Mouse (Mus musculus): ENCODE data around the gene Lysmd4. TPM values are rescaled to one million over a fixed set of nuclear protein-coding genes. Genes with fewer than 3 reads are reported as not detected.
"Not testable (repeated sequence)": the region's sequence is repeated elsewhere in the genome, so short reads cannot be mapped to it uniquely, and the experiment has no call there.

The Lysmd4 gene
- polyA plus RNA-seq, 1 experiment from 2014 or later: 12.7 TPM

DNA sequence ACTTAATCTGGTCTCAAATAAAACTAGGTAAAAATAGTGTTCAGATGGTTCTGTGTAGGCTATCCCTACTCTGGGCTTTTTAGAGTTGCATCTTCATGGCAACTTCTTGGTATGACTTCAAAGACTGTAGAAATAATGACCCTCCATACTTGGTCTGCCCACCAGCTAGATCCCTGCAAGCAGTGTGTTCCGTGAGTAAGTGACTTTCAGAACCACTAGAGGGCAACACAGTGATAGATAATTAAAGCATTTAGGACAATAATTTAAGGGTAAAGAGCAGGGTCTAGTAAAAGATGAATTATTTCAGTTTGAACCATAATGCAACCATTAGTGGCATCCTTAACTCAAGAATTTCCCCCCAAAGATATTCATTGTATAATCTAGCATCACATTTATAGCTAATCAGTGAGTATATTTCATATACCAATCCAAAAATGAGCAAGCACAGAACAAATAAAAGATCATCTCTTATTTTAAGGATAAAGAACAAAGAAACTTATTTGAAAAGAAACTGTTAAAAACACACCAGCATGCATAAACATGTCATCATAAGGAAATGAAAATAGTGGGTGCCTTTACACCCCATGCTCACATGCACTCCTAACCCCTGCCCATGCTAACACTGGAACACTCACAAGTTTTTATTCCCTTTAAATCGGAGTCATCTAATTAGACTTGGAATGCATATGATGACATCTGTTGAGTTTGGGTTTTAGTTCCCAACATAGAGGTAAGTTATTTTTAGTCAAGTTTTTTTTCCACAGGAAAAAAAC is 21.0 kb downstream of the Lysmd4 start:
- H3K4me1 ChIP-seq (ENCODE audit: control insufficient read depth, insufficient read depth, low read length): no peaks in the 10 kb centered on the region
- ATAC-seq (ENCODE audit: low FRiP score, low TSS enrichment): no peak
- no peak overlapping the region for H3K9ac ChIP-seq (ENCODE audit: low read depth, low read length)
- no peak overlapping the region for H3K4me3 ChIP-seq (ENCODE audit: low read length)
- peaks cover 15% of the 10 kb centered on the region; the same call in 1 of the 2 replicates for H3K36me3 ChIP-seq (ENCODE audit: control insufficient read depth, insufficient read depth, low read length)
- H3K9me3 ChIP-seq (ENCODE audit: control insufficient read depth, low read length): no peaks in the 10 kb centered on the region
- WGBS: 60% methylated on average over 2 of the region's 2 CpGs
- H3K27me3 ChIP-seq (ENCODE audit: control insufficient read depth, insufficient read depth, low read length): no peaks in the 10 kb centered on the region
- H3K4me2 ChIP-seq (replicated peaks; ENCODE audit: low read depth, low read length): no peak overlapping the region
- no peak overlapping the region for H3K27ac ChIP-seq (ENCODE audit: low read depth, low read length)

DNA sequence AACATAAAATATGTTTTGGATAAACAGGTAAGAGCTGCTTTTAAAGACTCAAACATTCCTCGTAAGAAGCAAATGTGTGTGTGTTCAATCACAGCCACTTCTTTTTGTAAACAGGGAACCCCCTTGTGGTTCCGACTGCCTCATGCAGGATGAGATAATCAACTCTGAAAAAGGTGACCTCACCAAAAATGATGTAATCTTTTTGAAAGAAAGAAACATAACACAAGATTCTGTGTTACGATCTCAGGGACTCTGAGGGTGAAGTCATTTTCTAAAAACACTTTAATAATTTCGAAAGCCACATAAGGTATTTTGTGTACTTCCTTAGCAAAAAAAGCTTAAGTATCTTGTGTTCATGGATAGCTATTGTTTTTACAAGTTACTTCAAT is 21.5 kb downstream of the Lysmd4 start:
- 68% methylated on average over 4 of the region's 4 CpGs for WGBS
- no peaks in the 10 kb centered on the region for H3K4me1 ChIP-seq (ENCODE audit: control insufficient read depth, insufficient read depth, low read length)

DNA sequence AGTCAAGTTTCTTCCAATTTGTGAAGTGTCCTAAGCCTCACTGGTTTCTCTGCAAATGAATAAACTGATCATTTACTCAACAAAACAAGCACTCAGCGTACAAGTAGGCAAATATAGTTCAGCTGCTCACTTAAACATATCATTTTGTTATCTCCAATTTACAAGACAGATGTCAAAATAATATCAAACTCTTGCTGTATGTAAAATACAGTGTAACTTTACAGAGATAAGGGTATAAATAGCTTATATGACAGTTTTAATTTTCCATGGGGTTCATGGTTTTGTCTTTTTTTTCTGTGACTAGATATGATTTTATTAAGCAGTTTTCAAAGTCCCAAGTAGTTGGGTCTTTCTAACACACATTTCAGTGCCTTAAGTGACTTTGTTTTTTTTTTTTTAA is 22.9 kb downstream of the Lysmd4 start:
- Histone ChIP-seq H3K4me3 (ENCODE audit: low read length) (no peak overlapping the region), H3K27me3 (ENCODE audit: control insufficient read depth, insufficient read depth, low read length) (no peaks in the 10 kb centered on the region), H3K36me3 (ENCODE audit: control insufficient read depth, insufficient read depth, low read length) (peaks cover 15% of the 10 kb centered on the region; the same call in 1 of the 2 replicates), H3K27ac (ENCODE audit: low read depth, low read length) (no peak overlapping the region), H3K9ac (ENCODE audit: low read depth, low read length) (no peak overlapping the region), H3K4me1 (ENCODE audit: control insufficient read depth, insufficient read depth, low read length) (no peaks in the 10 kb centered on the region), H3K9me3 (ENCODE audit: control insufficient read depth, low read length) (no peaks in the 10 kb centered on the region), H3K4me2 (replicated peaks; ENCODE audit: low read depth, low read length) (no peak overlapping the region)
- 90% methylated on average over 1 of the region's 1 CpGs for WGBS
- ATAC-seq (ENCODE audit: low FRiP score, low TSS enrichment): no peak

More for the DNA sequence above, 21.5 kb downstream of the Lysmd4 start:
- H3K9ac ChIP-seq (ENCODE audit: low read depth, low read length): no peak overlapping the region
- no peak overlapping the region for H3K4me3 ChIP-seq (ENCODE audit: low read length)
- no peak overlapping the region for H3K4me2 ChIP-seq (replicated peaks; ENCODE audit: low read depth, low read length)
- H3K27me3 ChIP-seq (ENCODE audit: control insufficient read depth, insufficient read depth, low read length): no peaks in the 10 kb centered on the region
- no peak overlapping the region for H3K27ac ChIP-seq (ENCODE audit: low read depth, low read length)
- no peak for ATAC-seq (ENCODE audit: low FRiP score, low TSS enrichment)
- no peaks in the 10 kb centered on the region for H3K9me3 ChIP-seq (ENCODE audit: control insufficient read depth, low read length)
- H3K36me3 ChIP-seq (ENCODE audit: control insufficient read depth, insufficient read depth, low read length): peaks cover 15% of the 10 kb centered on the region; the same call in 1 of the 2 replicates

DNA sequence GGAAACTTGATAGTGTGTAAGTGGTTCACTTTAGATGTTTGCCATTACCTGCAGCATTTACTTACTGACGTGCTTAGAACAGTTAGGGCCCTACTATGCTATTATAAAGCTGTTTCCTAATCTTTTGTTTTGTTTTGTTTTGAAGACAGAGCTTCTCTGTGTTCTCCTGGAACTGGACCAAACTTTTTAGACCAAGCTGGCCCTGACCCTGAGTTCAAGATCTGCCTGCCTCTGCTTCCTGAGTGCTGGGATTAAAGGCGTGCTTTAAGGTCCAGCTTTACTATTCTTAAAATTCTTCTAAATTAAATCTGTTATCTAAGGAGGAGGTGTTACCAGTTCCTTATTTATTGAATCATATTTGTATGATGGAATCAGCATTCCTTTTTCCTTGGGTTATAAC is 23.7 kb downstream of the Lysmd4 start:
- Histone ChIP-seq H3K36me3 (ENCODE audit: control insufficient read depth, insufficient read depth, low read length) (peaks cover 17% of the 10 kb centered on the region; the same call in 1 of the 2 replicates), H3K9me3 (ENCODE audit: control insufficient read depth, low read length) (no peaks in the 10 kb centered on the region), H3K4me1 (ENCODE audit: control insufficient read depth, insufficient read depth, low read length) (no peaks in the 10 kb centered on the region), H3K4me3 (ENCODE audit: low read length) (no peak overlapping the region), H3K4me2 (replicated peaks; ENCODE audit: low read depth, low read length) (no peak overlapping the region), H3K9ac (ENCODE audit: low read depth, low read length) (no peak overlapping the region), H3K27me3 (ENCODE audit: control insufficient read depth, insufficient read depth, low read length) (no peaks in the 10 kb centered on the region), H3K27ac (ENCODE audit: low read depth, low read length) (no peak overlapping the region)
- no peak for ATAC-seq (ENCODE audit: low FRiP score, low TSS enrichment)
- 81% methylated on average over 2 of the region's 2 CpGs for WGBS

DNA sequence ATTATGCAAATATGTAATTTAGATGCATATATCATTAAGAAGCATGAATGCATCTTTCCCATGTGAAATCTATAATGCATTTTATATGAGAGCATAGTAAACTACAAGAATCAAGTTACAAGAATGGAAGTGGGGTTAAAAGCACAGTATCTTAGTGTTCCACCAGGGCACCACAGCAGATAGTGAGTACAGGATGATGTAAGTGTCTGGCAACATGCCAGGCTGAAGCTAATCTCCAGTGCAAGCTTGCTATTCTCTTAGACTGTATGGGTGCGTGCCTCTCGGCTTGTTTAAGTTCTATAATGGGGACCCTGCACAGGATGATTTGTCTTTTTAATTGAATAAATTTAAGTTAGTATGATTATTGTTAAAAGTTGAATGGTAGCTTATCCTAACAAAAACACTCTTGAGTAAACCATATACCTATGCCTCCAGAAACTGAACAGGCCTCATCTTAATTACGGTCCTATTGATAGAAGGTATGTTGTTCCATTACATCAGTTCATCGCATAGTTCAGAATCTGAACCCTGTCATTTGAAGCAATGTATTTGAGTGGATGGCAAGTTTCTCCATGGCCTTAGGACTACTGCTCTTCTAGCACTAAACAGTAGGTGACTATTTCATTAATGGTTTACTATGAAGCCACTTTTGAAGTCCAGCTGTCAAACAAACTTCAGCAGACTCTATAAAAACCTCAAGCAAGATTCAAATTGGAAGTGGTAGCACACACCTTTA is 37.7 kb downstream of the Lysmd4 start:
- peaks cover 21% of the 10 kb centered on the region for H3K36me3 ChIP-seq (ENCODE audit: control insufficient read depth, insufficient read depth, low read length)
- no peak overlapping the region for H3K27ac ChIP-seq (ENCODE audit: low read depth, low read length)
- H3K9me3 ChIP-seq (ENCODE audit: control insufficient read depth, low read length): no peaks in the 10 kb centered on the region
- ATAC-seq (ENCODE audit: low FRiP score, low TSS enrichment): no peak
- 94% methylated on average over 4 of the region's 4 CpGs for WGBS
- no peak overlapping the region for H3K4me2 ChIP-seq (replicated peaks; ENCODE audit: low read depth, low read length)
- H3K4me1 ChIP-seq (ENCODE audit: control insufficient read depth, insufficient read depth, low read length): no peaks in the 10 kb centered on the region
- no peak overlapping the region for H3K4me3 ChIP-seq (ENCODE audit: low read length)
- H3K27me3 ChIP-seq (ENCODE audit: control insufficient read depth, insufficient read depth, low read length): no peaks in the 10 kb centered on the region
- H3K9ac ChIP-seq (ENCODE audit: low read depth, low read length): no peak overlapping the region

DNA sequence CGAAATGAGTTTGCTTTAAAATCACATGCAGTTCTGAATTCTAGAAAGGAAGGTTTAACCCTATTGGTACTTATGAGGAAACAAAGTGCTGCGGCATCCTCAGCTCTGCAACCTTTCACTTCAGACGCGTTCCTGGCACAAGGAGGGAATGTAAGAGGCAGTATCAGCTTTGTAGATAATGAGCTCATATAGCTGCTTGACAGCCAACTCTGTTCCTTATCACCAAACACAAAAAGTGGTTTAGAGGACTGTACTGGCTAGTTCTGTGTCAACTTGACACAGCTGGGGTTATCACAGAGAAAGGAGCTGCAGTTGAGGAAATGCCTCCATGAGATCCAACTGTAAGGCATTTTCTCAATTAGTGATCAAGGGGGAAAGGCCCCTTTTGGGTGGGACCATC is 48.1 kb downstream of the Lysmd4 start:
- not testable (repeated sequence) for H3K9ac ChIP-seq (ENCODE audit: low read depth, low read length); H3K27ac ChIP-seq (ENCODE audit: low read depth, low read length); H3K4me3 ChIP-seq (ENCODE audit: low read length); H3K9me3 ChIP-seq (ENCODE audit: control insufficient read depth, low read length); H3K27me3 ChIP-seq (ENCODE audit: control insufficient read depth, insufficient read depth, low read length); H3K36me3 ChIP-seq (ENCODE audit: control insufficient read depth, insufficient read depth, low read length); H3K4me1 ChIP-seq (ENCODE audit: control insufficient read depth, insufficient read depth, low read length); ATAC-seq (ENCODE audit: low FRiP score, low TSS enrichment); H3K4me2 ChIP-seq (replicated peaks; ENCODE audit: low read depth, low read length)
- 94% methylated on average over 4 of the region's 4 CpGs for WGBS

DNA sequence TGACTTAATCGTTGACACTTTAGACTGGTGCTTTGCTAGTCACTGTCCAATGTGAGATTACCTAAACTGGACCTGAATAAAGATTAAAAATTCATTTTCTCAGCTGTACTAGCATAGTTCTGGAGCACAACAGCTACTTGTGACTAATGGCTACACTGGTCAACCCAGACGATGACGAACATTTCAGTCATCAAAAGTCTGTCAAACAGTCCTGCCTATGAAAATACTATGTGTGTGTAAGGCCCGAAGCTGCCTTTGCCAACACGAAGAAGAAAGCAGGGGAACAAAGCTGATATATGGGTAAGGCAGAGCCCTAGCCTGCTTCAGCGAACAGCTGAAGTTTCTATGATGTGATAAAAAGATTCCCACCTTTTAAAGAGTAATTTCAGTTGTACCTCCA is 61.2 kb downstream of the Lysmd4 start:
- no peak overlapping the region for H3K9ac ChIP-seq (ENCODE audit: low read depth, low read length)
- H3K4me3 ChIP-seq (ENCODE audit: low read length): no peak overlapping the region
- H3K9me3 ChIP-seq (ENCODE audit: control insufficient read depth, low read length): no peaks in the 10 kb centered on the region
- no peak overlapping the region for H3K4me2 ChIP-seq (replicated peaks; ENCODE audit: low read depth, low read length)
- no peak for ATAC-seq (ENCODE audit: low FRiP score, low TSS enrichment)
- WGBS: 93% methylated on average over 6 of the region's 6 CpGs
- H3K27ac ChIP-seq (ENCODE audit: low read depth, low read length): no peak overlapping the region
- H3K4me1 ChIP-seq (ENCODE audit: control insufficient read depth, insufficient read depth, low read length): no peaks in the 10 kb centered on the region
- no peaks in the 10 kb centered on the region for H3K27me3 ChIP-seq (ENCODE audit: control insufficient read depth, insufficient read depth, low read length)
- peaks cover 6% of the 10 kb centered on the region; the same call in 1 of the 2 replicates for H3K36me3 ChIP-seq (ENCODE audit: control insufficient read depth, insufficient read depth, low read length)

DNA sequence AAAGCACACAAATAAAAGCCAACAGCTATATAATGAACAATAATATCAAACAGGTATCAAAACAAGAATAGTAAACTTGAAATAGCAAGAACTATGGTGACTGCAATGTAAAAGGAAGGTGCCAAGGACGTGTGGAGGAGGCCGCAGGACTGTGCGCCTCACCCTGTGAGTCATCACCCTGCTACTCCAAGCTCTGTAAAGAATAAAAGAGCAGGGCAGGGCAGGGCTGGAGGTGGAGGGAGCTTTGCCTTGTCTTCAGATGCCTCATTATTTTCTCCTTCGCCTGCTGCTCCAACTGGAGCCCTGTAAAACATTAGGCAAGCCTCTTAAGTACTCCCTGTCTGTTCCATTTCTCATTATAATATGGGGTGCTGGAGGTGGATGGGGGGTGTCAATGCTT is 65.1 kb downstream of the Lysmd4 start:
- H3K36me3 ChIP-seq (ENCODE audit: control insufficient read depth, insufficient read depth, low read length): no peaks in the 10 kb centered on the region
- no peaks in the 10 kb centered on the region for H3K9me3 ChIP-seq (ENCODE audit: control insufficient read depth, low read length)
- no peak overlapping the region for H3K4me2 ChIP-seq (replicated peaks; ENCODE audit: low read depth, low read length)
- ATAC-seq (ENCODE audit: low FRiP score, low TSS enrichment): no peak
- WGBS: 87% methylated on average over 4 of the region's 4 CpGs
- H3K4me1 ChIP-seq (ENCODE audit: control insufficient read depth, insufficient read depth, low read length): no peaks in the 10 kb centered on the region
- no peak overlapping the region for H3K9ac ChIP-seq (ENCODE audit: low read depth, low read length)
- no peaks in the 10 kb centered on the region for H3K27me3 ChIP-seq (ENCODE audit: control insufficient read depth, insufficient read depth, low read length)
- H3K27ac ChIP-seq (ENCODE audit: low read depth, low read length): no peak overlapping the region
- no peak overlapping the region for H3K4me3 ChIP-seq (ENCODE audit: low read length)

DNA sequence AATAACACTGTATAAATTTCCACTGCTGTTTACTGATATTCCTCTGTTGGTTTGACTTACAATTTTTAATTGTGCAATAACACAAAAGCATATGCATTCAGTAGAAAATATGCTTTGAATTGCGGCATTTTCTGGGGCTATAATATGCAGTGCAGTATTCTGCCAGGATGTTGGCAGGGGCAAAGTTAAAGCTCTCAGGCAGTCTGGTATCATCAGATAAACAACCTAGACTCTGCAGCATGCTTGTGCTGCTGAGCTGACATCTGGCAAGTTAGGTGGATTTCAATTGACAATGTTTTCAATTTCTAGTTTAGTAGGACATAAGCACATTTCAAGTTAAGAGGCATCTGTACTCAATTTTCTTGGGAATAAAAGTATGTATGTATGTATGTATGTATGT is 69.0 kb downstream of the Lysmd4 start:
- Histone ChIP-seq H3K9me3 (ENCODE audit: control insufficient read depth, low read length) (no peaks in the 10 kb centered on the region), H3K9ac (ENCODE audit: low read depth, low read length) (no peak overlapping the region), H3K27me3 (ENCODE audit: control insufficient read depth, insufficient read depth, low read length) (no peaks in the 10 kb centered on the region), H3K4me1 (ENCODE audit: control insufficient read depth, insufficient read depth, low read length) (no peaks in the 10 kb centered on the region), H3K27ac (ENCODE audit: low read depth, low read length) (no peak overlapping the region), H3K4me3 (ENCODE audit: low read length) (no peak overlapping the region), H3K36me3 (ENCODE audit: control insufficient read depth, insufficient read depth, low read length) (peaks cover 4% of the 10 kb centered on the region; the same call in 1 of the 2 replicates), H3K4me2 (replicated peaks; ENCODE audit: low read depth, low read length) (no peak overlapping the region)
- WGBS: 91% methylated on average over 1 of the region's 1 CpGs
- no peak for ATAC-seq (ENCODE audit: low FRiP score, low TSS enrichment)

All from kidney, embryonic 14.5 days (tissue).